Mouse (Mus musculus) subcutaneous adipose tissue, adult 2 months (tissue): Measurements from ENCODE around the gene Phf24. TPM values are rescaled to one million over a fixed set of nuclear protein-coding genes. Genes with fewer than 3 reads are reported as not detected.

Source experiments
- polyA plus RNA-seq: library from polyadenylated mRNA; depleted of rRNA; stranded (reverse); fragments of >200 nt; gene quantifications from 2 replicates; pipeline ENCODE4 v1.2.3, GENCODE M21; 2012; ENCODE audit warnings: low replicate concordance; rRNA removed

The Phf24 gene
- 0.39 and 1.5 TPM in 2 replicates for polyA plus RNA-seq

GRCm38 (mm10) chr4:42916617-42917401 is at the start of gene Phf24:
Phf24 (plus strand) TSS chr4:42916660.

GRCm38 (mm10) chr4:42874134-42874533 is 42.3 kb upstream of the Phf24 start, which contains the start of gene Fam205c:
Fam205c (minus strand) TSS chr4:42874234.

GRCm38 (mm10) chr4:42949676-42950051 is 33.2 kb downstream of the Phf24 start, which contains the start of gene Dnajb5:
Dnajb5 (plus strand) TSS chr4:42949814.

DNA sequence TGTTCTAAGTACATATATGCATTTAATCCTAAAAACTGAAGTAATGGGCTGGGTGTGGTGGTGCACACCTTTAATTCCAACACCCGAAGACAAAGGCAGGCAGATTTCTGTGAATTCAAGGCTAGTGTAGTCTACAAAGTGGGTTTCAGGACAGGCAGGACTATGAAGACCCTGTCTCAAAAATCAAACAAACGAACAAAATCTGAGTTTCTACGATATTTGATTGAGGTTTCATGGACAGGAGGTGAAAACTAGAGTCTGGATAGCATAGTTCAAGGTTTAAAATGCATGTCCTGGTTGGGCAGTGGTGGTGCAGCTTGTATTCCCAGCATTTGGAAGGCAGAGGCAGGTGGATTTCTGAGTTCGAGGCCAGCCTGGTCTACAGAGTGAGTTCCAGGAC is 52.8 kb downstream of the Phf24 start, which contains the start of gene 1700022I11Rik:
Gene 1700022I11Rik (plus strand): TSS at position 301 of the 400 bp plus-strand sequence.

Other genes with a start within 250 kb of the Phf24 start
- not detected in 2 replicates for gene 4930578G10Rik, start 181.1 kb upstream of the Phf24 start, polyA plus RNA-seq
- 2.1 and 5.2 TPM in 2 replicates for gene Ccl19, start 160.1 kb upstream of the Phf24 start, polyA plus RNA-seq
- gene Ccl21a, start 142.7 kb upstream of the Phf24 start, polyA plus RNA-seq: 20.1 and 187 TPM in 2 replicates
- not detected in 2 replicates for gene Fam205a1, start 62.8 kb upstream of the Phf24 start, polyA plus RNA-seq
- gene Gm12394, start 59.9 kb upstream of the Phf24 start, polyA plus RNA-seq: not detected in 2 replicates
- not detected in 2 replicates for gene Fam205c, start 42.4 kb upstream of the Phf24 start, polyA plus RNA-seq
- 9.8 and 24.7 TPM in 2 replicates for gene Dnajb5, start 33.2 kb downstream of the Phf24 start, polyA plus RNA-seq
- 0.11 TPM in 1 of 2 replicates, not detected in the other for gene 1700022I11Rik, start 52.9 kb downstream of the Phf24 start, polyA plus RNA-seq
- 124 and 148 TPM in 2 replicates for gene Vcp, start 83.8 kb downstream of the Phf24 start, polyA plus RNA-seq
- 12.9 and 16.2 TPM in 2 replicates for gene Fancg, start 93.8 kb downstream of the Phf24 start, polyA plus RNA-seq
- 13.7 and 24.9 TPM in 2 replicates for gene Pigo, start 109.2 kb downstream of the Phf24 start, polyA plus RNA-seq
- gene Stoml2, start 115.0 kb downstream of the Phf24 start, polyA plus RNA-seq: 95.5 and 108 TPM in 2 replicates
- 21.0 and 32.8 TPM in 2 replicates for gene Fam214b, start 129.6 kb downstream of the Phf24 start, polyA plus RNA-seq
- gene Unc13b, start 142.3 kb downstream of the Phf24 start, polyA plus RNA-seq: 11.3 and 13.1 TPM in 2 replicates